In genomic region chr8:84908421-84909161, GRCm38 (mm10) we compare ENCODE assay signal across 8 mouse cellular contexts. TPM values are rescaled to one million over a fixed set of nuclear protein-coding genes. Genes with fewer than 3 reads are reported as not detected.
DNase-seq lines count a peak whose midpoint lies in the region; ATAC-seq lines count a peak whose summit lies in the region.

Gene Dnase2a (plus strand): TSS chr8:84908560.

- intact Hi-C loops in left cerebral cortex, postnatal 10 days (cut with DNase I), result no loop called here

- DNase-seq in embryo, embryonic 10 days (ENCODE audit: low spot score), result peak; percentile 98
- peak; percentile 94 for DNase-seq in gastrocnemius, postnatal 10 days
- peak; percentile 97 for DNase-seq in induced T-regulatory cell, adult 2 months (ENCODE audit: low read depth)
- DNase-seq in left cerebral cortex, postnatal 10 days (ENCODE audit: extremely low spot score in 1 of 2, low spot score in 2 of 2), result peak; percentile 82 to 98
- peak; percentile 79 for DNase-seq in right cerebral cortex, postnatal 25 days
- peak; percentile 93 to 96 for DNase-seq in urinary bladder, postnatal 4 days (ENCODE audit: low spot score in 2 of 2)

- peak; percentile 77 for ATAC-seq in activated CD4-positive, CD25-positive, alpha-beta regulatory T cell, adult 4 months
- ATAC-seq in megakaryocyte-erythroid progenitor cell, adult 5-6 weeks (replicated peaks; ENCODE audit: low FRiP score, low TSS enrichment, poor library complexity, severe bottlenecking), result peak; percentile 84

RNA-seq across cellular contexts. Expression of gene Dnase2a, which starts in this region (rescaled TPM):
- polyA plus RNA-seq in activated CD4-positive, CD25-positive, alpha-beta regulatory T cell, adult 4 months (2017; shearing (Covaris generic)), result 10 to 100 TPM; 15.1 to 18.1 TPM
- 1 to 10 TPM; 5.7 to 6.2 TPM for total RNA-seq in gastrocnemius, postnatal 10 days (2021)
- total RNA-seq in left cerebral cortex, postnatal 10 days (2021), result 1 to 10 TPM; 2.5 to 2.9 TPM
- 29.1 and 38.8 TPM in 2 replicates for total RNA-seq in megakaryocyte-erythroid progenitor cell, adult 5-6 weeks (2014; fragmentation: Nextera tagmentation)
- total RNA-seq in megakaryocyte-erythroid progenitor cell, adult 5-6 weeks (2017), result 26.7 and 42.2 TPM in 2 replicates

Comparison
In these comparisons a context has a peak if more than half of its experiments do, and no peak if none do; other contexts are left out.
1. Peak in every context shown above with its lines: DNase-seq and ATAC-seq.